Mouse (Mus musculus): ENCODE data around the gene Pcmt1. TPM values are rescaled to one million over a fixed set of nuclear protein-coding genes. Genes with fewer than 3 reads are reported as not detected.

Pcmt1 gene
- polyA plus RNA-seq (2015; fragmentation: Nextera tagmentation; extraction: Ambion mirVana) = 155 and 156 TPM in 2 replicates

DNA sequence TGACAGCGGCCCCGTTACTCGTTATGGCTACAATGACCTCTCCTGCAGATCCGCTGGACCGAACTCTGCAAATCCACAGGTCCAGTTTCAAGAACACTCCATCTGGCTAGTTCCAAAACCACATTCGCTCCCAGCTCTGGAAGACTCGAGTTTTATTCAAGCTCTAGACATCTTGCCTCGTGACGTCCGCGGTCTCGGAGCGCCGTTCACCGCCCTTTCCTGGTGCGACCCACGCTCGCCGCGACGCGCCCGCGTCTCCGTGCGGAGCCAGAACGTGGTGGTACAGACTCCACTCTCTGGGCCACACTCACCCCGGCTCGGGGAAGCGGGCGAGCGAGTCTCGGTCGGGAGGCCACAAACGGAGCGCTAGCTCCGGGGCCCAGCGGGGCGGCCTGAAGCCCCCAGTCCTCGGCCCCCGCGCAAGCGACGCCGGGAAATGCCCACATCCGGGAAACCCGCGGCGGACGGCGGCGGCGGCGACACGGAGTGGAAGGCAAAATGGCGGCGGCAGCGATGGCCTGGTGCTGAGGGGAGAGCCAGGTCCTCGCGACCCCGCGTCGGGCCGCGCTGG lies at the start of gene Pcmt1, which contains the start of gene Lats1:
Gene Pcmt1, minus strand, starts transcription at position 406 of the 571 bp plus-strand sequence.
Gene Lats1, plus strand, starts transcription at position 484 of the 571 bp plus-strand sequence.
- H3K27me3 ChIP-seq (replicated peaks) = no peaks in the 10 kb centered on the region
- peak within 1 kb of the TSS; percentile 96 for H3K9ac ChIP-seq
- WGBS = under 1% methylated on average over 64 of the region's 65 CpGs
- H3K27ac ChIP-seq = peak within 1 kb of the TSS; percentile 97
- H3K4me2 ChIP-seq = peak within 1 kb of the TSS; percentile 74
- H3K9me3 ChIP-seq = no peaks in the 10 kb centered on the region
- H3K36me3 ChIP-seq (replicated peaks) = peaks cover 17% of the 10 kb centered on the region
- peaks cover 52% of the 10 kb centered on the region for H3K4me1 ChIP-seq
- peak within 1 kb of the TSS; percentile 94 for H3K4me3 ChIP-seq
- peak; percentile 92 for ATAC-seq (replicated peaks)

DNA sequence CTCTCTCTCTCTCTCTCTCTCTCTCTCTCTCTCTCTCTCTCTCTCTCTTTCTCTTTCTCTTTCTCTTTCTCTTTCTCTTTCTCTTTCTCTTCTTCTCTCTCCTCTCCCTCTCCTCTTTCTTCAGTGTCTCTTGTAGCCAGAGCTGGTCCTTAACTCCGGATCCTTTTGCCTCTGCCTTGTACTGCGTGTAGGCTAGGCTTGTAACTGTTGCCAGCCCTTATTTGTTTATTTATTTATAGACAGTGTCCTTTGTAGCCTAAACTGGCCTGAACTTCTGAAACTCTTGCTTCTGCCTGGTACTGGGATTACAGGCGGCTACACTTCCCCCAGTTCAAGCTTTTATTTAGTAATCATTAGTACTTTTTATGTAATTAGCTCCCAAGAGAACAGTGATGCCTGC lies 46.1 kb upstream of the Pcmt1 start:
- peaks cover 31% of the 10 kb centered on the region for H3K4me1 ChIP-seq
- no peaks in the 10 kb centered on the region for H3K27me3 ChIP-seq (replicated peaks)
- peak overlapping the region; percentile 60 for H3K4me2 ChIP-seq
- no peak for ATAC-seq (replicated peaks)
- 27% methylated on average over 3 of the region's 3 CpGs for WGBS
- H3K27ac ChIP-seq = no peak overlapping the region
- no peak overlapping the region for H3K9ac ChIP-seq
- no peaks in the 10 kb centered on the region for H3K9me3 ChIP-seq
- peak overlapping the region; percentile 94; the same call in 1 of the 2 replicates for H3K4me3 ChIP-seq
- H3K36me3 ChIP-seq (replicated peaks) = no peaks in the 10 kb centered on the region

DNA sequence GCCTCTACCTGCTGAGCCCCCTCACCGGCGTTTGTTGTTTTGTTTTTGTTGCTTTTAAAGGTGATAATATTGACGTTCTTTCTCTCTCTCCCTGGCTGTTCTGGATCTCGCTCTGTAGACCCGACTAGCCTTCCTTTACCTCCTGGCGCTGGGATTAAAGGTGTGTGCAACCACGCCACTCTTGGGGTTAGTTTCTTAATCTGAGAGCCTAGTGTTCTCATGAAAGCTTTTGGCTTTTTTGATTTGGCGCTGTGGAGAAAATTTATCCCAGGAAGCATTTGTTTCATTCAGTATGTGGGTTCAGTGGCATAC lies 45.5 kb upstream of the Pcmt1 start:
- Histone ChIP-seq H3K9me3 (no peaks in the 10 kb centered on the region), H3K36me3 (replicated peaks) (no peaks in the 10 kb centered on the region), H3K27me3 (replicated peaks) (no peaks in the 10 kb centered on the region), H3K4me3 (peak overlapping the region; percentile 94), H3K4me2 (peak overlapping the region; percentile 60), H3K4me1 (peaks cover 27% of the 10 kb centered on the region), H3K27ac (peak overlapping the region; percentile 80), H3K9ac (peak overlapping the region; percentile 73)
- no peak for ATAC-seq (replicated peaks)
- under 1% methylated on average over 8 of the region's 8 CpGs for WGBS

DNA sequence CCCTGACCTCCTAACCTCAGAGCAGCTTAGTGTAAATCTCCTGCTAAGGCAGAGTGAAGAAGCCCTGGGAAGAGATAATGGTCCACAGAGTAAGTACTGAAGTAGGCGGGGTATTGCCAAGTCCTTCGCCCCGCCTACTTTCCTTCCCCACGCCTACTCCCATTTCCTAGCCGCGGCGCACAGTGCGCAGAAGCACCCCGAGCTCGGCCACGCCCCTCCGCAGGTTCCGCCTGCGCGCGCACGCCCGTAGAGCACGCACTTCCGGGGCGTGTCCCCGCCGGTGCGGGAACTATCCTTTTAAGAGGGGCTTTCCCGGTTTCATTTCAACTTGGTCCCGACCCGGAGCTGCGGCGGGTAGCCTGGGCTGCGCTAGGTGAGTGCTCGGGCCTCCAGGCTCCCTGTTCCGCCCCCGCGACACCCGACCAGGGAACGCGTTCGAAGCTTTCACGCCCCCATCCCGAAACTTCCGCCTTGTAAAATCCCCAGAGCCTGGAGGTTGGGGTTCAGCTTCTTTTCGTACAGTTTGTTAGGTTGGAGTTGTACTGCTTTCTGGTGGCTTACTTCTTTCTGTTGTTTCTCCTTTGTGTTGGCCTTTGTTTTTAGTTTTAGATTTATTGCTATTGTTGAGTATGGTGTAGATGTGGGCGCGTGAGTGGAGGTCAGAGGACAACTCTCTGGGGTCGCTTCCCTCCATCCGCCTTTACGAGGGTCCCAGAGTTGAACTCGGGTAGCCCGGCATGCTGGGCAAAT lies 45.0 kb upstream of the Pcmt1 start, which contains the start of gene Katna1:
Gene Katna1, plus strand, starts transcription at position 250 of the 750 bp plus-strand sequence.
- H3K9me3 ChIP-seq = no peaks in the 10 kb centered on the region
- no peaks in the 10 kb centered on the region for H3K36me3 ChIP-seq (replicated peaks)
- under 1% methylated on average over 49 of the region's 49 CpGs for WGBS
- H3K27ac ChIP-seq = peak within 1 kb of the TSS; percentile 80
- H3K9ac ChIP-seq = peak within 1 kb of the TSS; percentile 73
- ATAC-seq (replicated peaks) = peak; percentile 99
- H3K4me3 ChIP-seq = peak within 1 kb of the TSS; percentile 94
- H3K4me2 ChIP-seq = peak within 1 kb of the TSS; percentile 60
- no peaks in the 10 kb centered on the region for H3K27me3 ChIP-seq (replicated peaks)
- peaks cover 24% of the 10 kb centered on the region for H3K4me1 ChIP-seq

DNA sequence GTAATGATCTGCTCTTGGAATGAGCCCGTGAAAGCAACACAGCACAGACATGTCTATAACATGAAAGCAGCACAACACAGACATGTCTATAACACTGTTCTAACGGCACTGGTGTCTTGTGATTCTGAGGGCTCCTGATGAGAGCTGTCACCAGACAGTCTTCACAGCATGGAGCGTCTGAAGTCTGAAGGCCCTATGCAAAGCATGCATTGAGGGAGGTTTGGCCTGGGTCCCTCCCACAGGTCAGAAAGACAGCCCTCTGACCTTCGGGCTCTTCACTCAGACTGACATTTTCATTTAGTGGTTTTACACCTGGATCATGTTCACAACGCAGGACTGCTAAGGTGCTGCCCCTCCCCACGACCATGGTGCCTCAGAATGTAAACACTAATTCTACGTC lies 34.1 kb upstream of the Pcmt1 start:
- no peak overlapping the region for H3K4me2 ChIP-seq
- no peak overlapping the region for H3K27ac ChIP-seq
- no peak overlapping the region for H3K4me3 ChIP-seq
- H3K4me1 ChIP-seq = no peaks in the 10 kb centered on the region
- H3K27me3 ChIP-seq (replicated peaks) = no peaks in the 10 kb centered on the region
- H3K36me3 ChIP-seq (replicated peaks) = peaks cover 22% of the 10 kb centered on the region; the same call in 1 of the 2 replicates
- ATAC-seq (replicated peaks) = no peak
- WGBS = 78% methylated on average over 7 of the region's 7 CpGs
- H3K9ac ChIP-seq = no peak overlapping the region
- H3K9me3 ChIP-seq = no peaks in the 10 kb centered on the region

DNA sequence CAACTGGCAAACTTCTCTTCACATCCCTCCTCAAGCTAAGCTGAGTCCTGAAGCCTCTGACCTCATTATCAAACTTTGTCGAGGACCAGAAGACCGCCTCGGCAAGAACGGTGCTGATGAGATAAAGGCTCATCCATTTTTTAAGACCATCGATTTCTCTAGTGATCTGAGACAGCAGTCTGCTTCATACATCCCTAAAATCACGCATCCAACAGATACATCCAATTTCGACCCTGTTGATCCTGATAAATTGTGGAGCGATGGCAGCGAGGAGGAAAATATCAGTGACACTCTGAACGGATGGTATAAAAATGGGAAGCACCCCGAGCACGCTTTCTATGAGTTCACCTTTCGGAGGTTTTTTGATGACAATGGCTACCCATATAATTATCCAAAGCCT lies 31.6 kb upstream of the Pcmt1 start:
- no peaks in the 10 kb centered on the region for H3K9me3 ChIP-seq
- 94% methylated on average over 13 of the region's 13 CpGs for WGBS
- H3K36me3 ChIP-seq (replicated peaks) = peaks cover 29% of the 10 kb centered on the region; the same call in 1 of the 2 replicates
- H3K4me3 ChIP-seq = no peak overlapping the region
- no peak overlapping the region for H3K27ac ChIP-seq
- no peaks in the 10 kb centered on the region for H3K27me3 ChIP-seq (replicated peaks)
- H3K9ac ChIP-seq = no peak overlapping the region
- ATAC-seq (replicated peaks) = no peak
- H3K4me2 ChIP-seq = no peak overlapping the region
- H3K4me1 ChIP-seq = no peaks in the 10 kb centered on the region

DNA sequence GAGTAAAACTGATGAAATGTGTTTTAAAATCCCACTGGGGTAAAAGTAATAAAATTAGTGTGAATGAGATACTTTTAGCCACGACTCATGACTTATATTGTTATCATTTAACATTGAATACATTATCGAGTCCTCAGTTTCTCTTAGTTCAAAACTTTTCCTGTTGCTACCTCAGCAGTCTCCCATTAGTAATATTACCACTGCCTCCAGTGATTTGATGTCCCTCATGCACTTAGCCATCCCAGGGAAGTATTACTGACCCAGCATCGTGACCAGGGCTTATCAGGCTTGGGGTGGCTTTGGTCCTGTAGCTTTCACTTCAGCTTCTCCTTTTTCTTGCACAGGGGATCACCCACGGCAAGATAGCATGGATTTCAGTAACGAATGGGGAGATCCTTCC lies 29.2 kb upstream of the Pcmt1 start:
- Histone ChIP-seq H3K27ac (no peak overlapping the region), H3K4me2 (no peak overlapping the region), H3K27me3 (replicated peaks) (no peaks in the 10 kb centered on the region), H3K4me1 (no peaks in the 10 kb centered on the region), H3K36me3 (replicated peaks) (peaks cover 35% of the 10 kb centered on the region; the same call in 1 of the 2 replicates), H3K9ac (no peak overlapping the region), H3K9me3 (no peaks in the 10 kb centered on the region), H3K4me3 (no peak overlapping the region)
- no peak for ATAC-seq (replicated peaks)
- WGBS = 95% methylated on average over 5 of the region's 5 CpGs

DNA sequence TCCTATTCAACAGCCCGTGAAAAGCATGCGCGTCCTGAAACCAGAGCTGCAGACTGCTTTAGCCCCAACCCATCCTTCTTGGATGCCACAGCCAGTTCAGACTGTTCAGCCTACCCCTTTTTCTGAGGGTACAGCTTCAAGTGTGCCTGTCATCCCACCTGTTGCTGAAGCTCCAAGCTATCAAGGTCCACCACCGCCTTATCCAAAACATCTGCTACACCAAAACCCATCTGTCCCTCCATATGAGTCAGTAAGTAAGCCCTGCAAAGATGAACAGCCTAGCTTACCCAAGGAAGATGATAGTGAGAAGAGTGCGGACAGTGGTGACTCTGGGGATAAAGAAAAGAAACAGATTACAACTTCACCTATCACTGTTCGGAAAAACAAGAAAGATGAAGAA lies 21.6 kb upstream of the Pcmt1 start:
- H3K36me3 ChIP-seq (replicated peaks) = peaks cover 54% of the 10 kb centered on the region
- H3K4me3 ChIP-seq = no peak overlapping the region
- no peak overlapping the region for H3K4me2 ChIP-seq
- no peaks in the 10 kb centered on the region for H3K9me3 ChIP-seq
- 97% methylated on average over 6 of the region's 6 CpGs for WGBS
- no peaks in the 10 kb centered on the region for H3K4me1 ChIP-seq
- H3K27me3 ChIP-seq (replicated peaks) = no peaks in the 10 kb centered on the region
- H3K27ac ChIP-seq = no peak overlapping the region
- no peak overlapping the region for H3K9ac ChIP-seq
- no peak for ATAC-seq (replicated peaks)

DNA sequence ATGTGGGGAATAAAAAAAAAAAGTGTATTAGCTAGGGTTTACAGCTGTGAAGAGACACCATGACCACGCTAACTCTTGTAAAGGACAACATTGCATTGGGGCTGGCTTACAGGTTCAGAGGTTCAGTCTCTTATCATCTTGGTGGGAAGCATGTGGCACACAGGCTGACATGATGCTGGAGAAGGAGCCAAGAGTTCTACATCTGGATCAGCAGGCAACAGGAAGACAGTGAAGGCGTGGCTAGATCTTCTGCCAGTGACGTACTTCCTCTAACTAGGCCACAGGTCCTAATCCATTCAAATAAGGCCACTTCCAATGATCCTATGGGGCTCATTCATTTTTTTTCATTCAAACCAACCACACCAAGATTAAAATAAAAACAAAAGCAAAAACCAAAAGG lies 19.2 kb upstream of the Pcmt1 start:
- Histone ChIP-seq H3K36me3 (replicated peaks) (peaks cover 55% of the 10 kb centered on the region), H3K27me3 (replicated peaks) (no peaks in the 10 kb centered on the region), H3K4me3 (no peak overlapping the region), H3K9ac (no peak overlapping the region), H3K27ac (no peak overlapping the region), H3K4me1 (no peaks in the 10 kb centered on the region), H3K4me2 (no peak overlapping the region), H3K9me3 (no peaks in the 10 kb centered on the region)
- 86% methylated on average over 3 of the region's 3 CpGs for WGBS
- ATAC-seq (replicated peaks) = no peak

DNA sequence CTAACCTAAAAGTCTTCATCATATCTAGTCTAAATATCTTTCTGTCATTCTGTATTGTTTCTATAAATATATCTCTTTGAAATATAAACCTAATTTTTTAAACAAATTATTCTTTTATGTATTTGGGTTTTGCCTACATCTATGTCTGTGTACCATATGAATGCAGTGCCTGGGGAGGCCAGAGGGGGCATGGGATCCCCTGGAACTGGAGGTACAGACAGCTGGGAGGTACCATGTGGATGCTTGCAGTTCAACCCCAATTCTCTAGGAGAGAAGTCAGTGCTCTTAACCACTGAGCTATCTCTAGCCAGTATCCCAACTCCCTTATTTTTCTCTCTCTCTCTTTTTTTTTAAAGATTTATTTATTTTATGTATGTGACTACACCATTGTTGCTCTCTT lies 14.3 kb upstream of the Pcmt1 start:
- Histone ChIP-seq H3K27me3 (replicated peaks) (no peaks in the 10 kb centered on the region), H3K4me2 (no peak overlapping the region), H3K27ac (no peak overlapping the region), H3K4me1 (no peaks in the 10 kb centered on the region), H3K9me3 (no peaks in the 10 kb centered on the region), H3K36me3 (replicated peaks) (peaks cover 42% of the 10 kb centered on the region), H3K9ac (no peak overlapping the region), H3K4me3 (no peak overlapping the region)
- ATAC-seq (replicated peaks) = no peak

DNA sequence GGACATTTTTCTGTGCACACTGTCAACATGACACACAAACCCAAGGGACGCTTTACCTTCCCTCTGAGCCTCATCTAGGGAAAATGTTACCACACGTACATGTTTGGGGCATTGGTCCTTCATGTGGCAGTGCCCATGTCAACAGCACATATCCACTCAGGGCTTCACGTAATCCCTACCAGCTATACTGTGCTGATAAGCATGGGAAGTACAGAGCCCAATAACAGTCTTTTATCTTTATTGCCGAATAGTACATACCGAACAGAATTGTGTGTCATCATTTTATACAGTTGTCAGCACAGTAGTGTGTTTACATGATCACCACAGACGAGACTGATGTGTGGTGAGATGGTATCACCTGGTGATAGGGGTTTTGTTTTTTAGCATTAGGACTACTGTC lies 6.0 kb upstream of the Pcmt1 start:
- Histone ChIP-seq H3K4me1 (peaks cover 26% of the 10 kb centered on the region), H3K36me3 (replicated peaks) (no peaks in the 10 kb centered on the region; the same call in 1 of the 2 replicates), H3K4me3 (no peak overlapping the region), H3K4me2 (no peak overlapping the region), H3K9ac (no peak overlapping the region), H3K27me3 (replicated peaks) (no peaks in the 10 kb centered on the region), H3K27ac (no peak overlapping the region), H3K9me3 (no peaks in the 10 kb centered on the region)
- 94% methylated on average over 6 of the region's 6 CpGs for WGBS
- no peak for ATAC-seq (replicated peaks)

DNA sequence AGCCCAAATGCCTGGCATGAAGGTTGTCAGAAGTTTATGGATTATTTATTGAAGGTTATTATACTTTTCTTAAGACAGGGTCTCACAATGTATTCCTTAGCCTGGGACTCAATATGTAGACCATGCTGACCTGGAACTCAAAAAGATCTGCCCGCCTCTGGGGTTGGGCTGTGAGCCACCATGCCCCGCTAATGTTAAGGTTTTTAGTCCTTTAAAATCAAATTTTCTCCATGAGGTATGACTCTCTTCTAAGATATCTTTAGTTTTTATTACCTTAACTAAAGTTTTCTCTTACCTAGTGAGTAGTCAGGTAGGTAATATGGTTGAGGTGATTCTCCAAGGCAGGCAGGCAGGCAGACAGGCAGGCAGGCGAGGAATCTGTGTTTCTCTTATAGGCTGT lies 1.3 kb upstream of the Pcmt1 start:
- peak overlapping the region; percentile 94 for H3K4me3 ChIP-seq
- H3K4me2 ChIP-seq = peak overlapping the region; percentile 74
- ATAC-seq (replicated peaks) = no peak
- 62% methylated on average over 3 of the region's 3 CpGs for WGBS
- no peaks in the 10 kb centered on the region for H3K27me3 ChIP-seq (replicated peaks)
- H3K9me3 ChIP-seq = no peaks in the 10 kb centered on the region
- peaks cover 4% of the 10 kb centered on the region; the same call in 1 of the 2 replicates for H3K36me3 ChIP-seq (replicated peaks)
- peak overlapping the region; percentile 96; the same call in 1 of the 2 replicates for H3K9ac ChIP-seq
- 0 out of 2 replicates have a peak overlapping the region, but pooled peaks have one; percentile 97 for H3K27ac ChIP-seq
- peaks cover 52% of the 10 kb centered on the region for H3K4me1 ChIP-seq

Measured in midbrain, embryonic 15.5 days (tissue).